Mouse (Mus musculus) embryo, embryonic 11.5 days (tissue): ENCODE results near the gene Dclre1a.
"Not testable (repeated sequence)": the region's sequence is repeated elsewhere in the genome, so short reads cannot be mapped to it uniquely, and the experiment has no call there.

Source experiments
- DNase-seq: peaks from one replicate; pipeline ENCODE4 v3.0.0-alpha.2; 2012; ENCODE audit warnings: low read depth, low spot score

Dclre1a gene

GRCm38 (mm10) chr19:56549033-56549680 lies 1.1 kb upstream of the Dclre1a start:
- no peak for DNase-seq

DNA sequence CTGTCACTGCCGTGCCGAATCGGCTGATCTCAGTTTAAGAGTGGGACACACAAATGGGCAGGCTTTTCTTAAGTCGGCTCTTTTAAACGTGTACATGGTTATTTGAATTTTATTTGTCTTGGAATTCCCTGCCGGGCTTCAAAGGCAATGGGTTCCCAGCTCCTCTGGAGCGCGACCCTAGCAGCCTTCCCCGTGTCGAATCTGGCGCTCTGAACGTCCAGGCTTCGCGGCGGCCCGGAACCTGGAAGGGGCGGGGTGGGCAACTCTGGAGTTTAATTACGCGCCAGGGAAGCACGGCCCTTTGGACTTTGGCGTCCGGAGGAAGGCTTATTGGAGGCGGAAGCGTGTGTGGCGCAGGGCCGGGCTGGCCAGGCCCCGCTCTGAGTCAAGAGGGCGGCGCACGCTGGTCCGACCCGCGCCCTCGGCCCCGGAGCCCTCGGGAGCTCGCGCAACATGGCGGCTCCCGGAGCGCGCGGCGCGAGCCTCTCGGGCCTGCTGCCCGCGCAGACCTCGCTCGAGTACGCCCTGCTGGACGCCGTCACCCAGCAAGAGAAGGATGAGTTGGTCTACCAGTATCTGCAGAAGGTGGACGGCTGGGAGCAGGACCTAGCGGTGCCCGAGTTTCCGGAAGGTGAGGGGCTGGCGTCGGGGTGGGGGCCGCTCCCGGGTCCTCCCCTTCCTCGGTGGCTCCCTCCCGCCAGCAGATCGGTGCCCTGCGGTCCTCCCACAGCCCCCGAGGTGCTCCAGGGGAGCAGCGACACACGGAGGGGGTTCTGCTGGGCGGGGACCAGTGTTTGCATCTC lies 409 bp upstream of the Dclre1a start, which contains the start of gene Nhlrc2:
Nhlrc2 (plus strand) TSS at position 32 of the 803 bp plus-strand sequence.
- DNase-seq: peak; percentile 72

DNA sequence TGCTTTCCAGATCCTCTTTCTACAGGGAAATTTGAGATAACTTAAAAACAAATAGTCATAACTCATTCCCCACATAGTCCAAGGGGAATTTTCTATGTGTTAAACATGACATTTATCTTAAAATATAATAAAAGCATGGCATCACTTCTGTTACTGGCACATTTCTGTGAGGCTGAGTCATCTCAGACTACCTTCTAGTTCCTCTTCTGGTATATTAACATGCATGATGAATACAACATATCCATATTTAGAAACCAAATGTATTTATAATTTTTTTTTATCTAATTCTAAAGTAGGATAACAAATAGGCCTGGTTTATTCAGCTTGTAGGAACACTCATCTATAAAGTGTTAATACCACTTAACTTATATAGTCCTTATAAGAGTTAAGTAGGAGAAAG lies 2.0 kb downstream of the Dclre1a start:
- DNase-seq: no peak

GRCm38 (mm10) chr19:56544681-56545388 lies 3.2 kb downstream of the Dclre1a start:
- no peak for DNase-seq

- no peak for DNase-seq
These were observed 4.7 kb downstream of the Dclre1a start for GRCm38 (mm10) chr19:56543320-56543719.

DNA sequence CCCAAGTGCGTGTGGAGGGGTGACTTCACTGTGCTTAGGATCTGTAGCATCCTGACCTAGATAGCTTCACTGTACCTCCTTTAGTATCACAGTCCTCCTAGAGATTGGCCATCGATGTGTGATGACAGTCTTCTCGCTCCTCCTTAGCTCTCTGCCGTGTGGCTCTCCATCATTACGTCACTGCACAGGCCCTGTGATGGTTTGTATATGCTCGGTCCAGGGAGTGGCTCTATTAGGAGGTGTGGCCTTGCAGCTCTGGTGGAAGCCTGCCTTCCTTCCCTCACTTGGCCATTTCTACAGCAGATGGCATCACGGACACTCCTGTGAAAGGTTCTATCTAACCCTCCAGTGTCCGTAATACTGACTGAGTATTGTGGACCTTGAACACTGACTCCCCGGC lies 12.3 kb downstream of the Dclre1a start:
- DNase-seq: no peak

DNA sequence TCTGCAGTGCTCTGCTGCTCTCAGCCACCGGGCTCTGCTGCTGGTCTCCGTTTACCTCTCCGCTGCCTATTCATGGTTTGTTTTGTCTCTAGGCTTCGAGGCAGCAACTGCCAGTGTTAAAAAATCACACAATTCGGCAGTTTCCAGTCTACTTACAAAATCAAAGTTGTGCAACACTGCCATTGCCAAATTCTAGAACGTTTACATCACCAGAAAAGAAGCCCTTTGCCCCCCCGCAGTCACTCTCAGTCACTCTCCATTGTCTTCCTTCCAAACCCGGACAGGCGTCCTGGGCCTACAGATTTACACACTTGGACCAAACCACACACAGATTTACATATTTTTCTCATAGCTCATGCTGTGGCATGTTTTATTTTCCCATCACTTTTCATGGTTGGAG lies 13.0 kb downstream of the Dclre1a start:
- DNase-seq: no peak

DNA sequence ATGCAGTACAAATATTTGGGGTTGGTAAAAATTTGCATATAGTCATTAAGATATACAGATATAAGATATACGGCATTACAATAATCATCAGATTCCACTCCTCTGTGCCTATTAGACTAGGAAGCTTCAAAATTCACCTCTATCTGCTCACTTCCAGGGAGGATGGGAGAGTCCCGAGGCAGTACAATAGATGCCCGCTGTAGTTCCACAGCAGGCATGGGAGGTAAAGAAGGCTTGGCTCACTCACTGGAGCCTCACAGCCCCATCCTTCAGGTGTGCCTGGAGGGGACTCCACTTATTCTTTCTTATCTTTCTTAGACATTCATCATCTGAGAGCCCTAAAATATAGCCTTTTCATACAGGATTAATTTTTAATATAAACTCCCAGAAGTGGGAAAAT lies 13.7 kb downstream of the Dclre1a start:
- no peak for DNase-seq

DNA sequence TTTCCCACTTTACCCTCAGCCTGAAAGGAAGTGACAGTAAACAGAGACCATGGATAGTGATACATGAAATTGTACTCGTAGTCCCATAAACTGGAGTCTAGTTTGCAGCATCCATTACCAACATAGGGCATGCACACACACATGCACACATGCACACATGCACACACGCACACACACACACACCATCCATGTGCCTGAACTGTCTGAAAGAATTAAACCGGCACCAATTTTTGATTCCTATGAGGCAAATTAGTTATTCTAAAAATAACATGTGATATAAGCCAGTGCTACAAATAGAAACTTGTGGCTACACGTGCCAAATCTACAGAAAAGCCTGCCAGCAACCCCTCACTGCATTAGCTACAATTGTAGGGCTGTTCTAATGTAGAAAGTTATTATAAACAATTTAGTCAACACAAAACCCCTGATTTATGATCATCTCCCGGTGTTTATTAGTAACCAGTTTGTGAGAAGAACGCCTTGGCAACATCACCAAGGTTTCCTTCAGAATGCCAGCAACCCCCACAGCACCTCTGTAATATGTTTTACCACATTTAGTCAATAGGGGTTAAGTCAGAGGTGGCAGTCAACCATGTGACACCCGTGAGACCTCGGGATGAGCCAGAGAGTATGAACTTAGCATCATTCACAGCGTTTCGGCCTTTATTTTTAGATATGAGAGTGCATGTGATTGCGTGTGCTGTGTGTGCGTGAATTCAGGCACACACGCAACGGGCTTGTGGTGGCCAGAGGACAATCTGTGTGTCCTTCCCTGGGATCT lies 14.5 kb downstream of the Dclre1a start:
- no peak for DNase-seq

DNA sequence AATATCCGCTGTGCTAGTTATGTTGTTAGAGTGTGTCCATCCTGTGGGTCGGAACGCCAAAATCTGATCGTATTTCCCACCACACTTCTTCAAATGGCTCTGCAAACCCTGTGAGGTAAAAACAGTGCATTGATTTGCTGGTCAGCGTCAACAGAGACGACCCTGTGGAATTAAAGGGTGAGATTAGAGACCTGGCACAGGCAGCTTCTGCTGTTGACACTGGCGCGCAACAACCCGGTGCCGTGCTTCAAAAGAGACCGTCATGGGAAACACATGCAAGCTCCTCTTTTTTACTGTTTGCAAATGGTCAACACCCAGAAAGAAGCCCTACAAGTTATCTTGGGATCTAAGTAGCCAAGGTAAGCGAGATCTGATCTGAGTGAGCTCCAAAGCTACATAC lies 16.8 kb downstream of the Dclre1a start:
- DNase-seq: no peak

GRCm38 (mm10) chr19:56530529-56530928 lies 17.5 kb downstream of the Dclre1a start:
- DNase-seq: not testable (repeated sequence)

DNA sequence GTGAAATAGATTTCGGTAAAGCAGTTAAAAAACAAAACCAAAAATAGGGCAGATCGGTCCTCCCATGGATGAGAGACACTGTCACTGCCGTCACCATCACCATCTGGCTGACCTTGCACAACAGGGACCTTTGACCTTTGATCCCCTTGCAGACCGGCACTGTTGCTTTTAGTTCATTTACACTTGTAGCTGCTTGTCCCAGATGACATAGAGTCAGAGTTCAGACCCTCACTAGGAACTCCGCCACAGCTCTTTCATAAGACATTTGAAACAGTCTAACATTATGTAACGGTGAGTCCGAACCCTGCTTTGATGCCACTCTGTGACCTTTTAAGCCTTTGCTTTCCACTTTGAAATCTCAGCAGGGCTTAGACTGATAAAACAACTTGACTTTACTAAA lies 28.6 kb downstream of the Dclre1a start:
- DNase-seq: not testable (repeated sequence)

- not testable (repeated sequence) for DNase-seq
These were observed 34.5 kb downstream of the Dclre1a start for GRCm38 (mm10) chr19:56513527-56513926.

DNA sequence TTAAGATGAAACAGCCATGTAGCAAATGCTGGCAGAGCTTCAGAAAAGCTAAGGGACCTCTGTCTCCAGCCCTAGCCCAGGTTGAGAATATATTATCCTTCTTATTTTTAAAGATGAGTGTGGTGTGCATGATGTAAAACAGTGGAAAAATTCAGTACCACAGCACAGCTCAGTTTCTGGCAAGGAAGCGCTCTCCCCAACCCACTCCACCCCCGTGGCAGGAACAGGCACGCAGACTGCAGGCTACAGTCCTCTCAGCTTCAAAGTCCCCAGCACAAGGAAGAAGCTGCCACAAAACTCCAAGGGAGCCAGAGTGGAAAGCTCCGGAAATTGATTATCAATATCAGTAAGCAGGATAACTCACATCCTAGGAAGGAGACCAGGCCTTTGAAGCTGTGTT lies 36.8 kb downstream of the Dclre1a start:
- DNase-seq: not testable (repeated sequence)

DNA sequence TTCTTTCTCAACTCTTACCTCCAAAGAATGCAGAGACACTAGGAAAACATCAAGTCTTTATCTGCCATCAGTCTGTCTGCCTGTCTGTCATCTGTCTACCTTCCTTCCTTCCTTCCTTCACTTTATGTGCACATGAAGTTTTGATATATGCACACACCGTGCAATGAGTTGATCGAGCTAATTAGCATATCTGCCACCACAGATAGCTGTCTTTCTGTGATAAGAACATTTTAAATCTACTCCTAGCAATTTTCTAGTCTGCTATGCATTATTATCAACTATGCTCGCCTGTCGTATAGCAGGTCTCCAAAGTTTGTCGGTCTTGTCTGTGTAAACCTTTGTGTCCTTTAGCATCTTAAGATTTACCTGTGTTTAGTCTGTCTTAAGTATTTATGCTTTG lies 44.5 kb downstream of the Dclre1a start:
- not testable (repeated sequence) for DNase-seq

- DNase-seq: not testable (repeated sequence)
These were observed 45.0 kb downstream of the Dclre1a start for GRCm38 (mm10) chr19:56503069-56503468.

DNA sequence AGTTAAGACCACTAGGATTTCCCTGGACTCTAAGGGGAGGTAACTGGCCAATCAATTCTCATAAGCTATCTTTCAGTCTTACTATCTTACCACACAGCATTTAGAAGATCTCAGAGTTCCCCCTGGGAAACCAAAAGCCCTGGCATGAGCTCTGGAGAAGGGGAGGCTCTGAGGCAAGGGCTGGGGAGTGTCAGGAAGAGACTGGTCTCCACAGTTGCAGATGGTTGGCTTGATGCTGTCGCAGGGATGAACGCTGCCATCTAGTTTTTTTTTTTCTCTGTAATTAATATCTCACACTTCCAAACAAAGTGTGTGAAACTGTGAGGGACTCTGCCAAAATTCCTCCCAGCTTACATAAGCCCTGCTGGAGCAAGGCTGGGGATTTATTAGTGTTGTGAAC lies 53.9 kb downstream of the Dclre1a start:
- not testable (repeated sequence) for DNase-seq

DNA sequence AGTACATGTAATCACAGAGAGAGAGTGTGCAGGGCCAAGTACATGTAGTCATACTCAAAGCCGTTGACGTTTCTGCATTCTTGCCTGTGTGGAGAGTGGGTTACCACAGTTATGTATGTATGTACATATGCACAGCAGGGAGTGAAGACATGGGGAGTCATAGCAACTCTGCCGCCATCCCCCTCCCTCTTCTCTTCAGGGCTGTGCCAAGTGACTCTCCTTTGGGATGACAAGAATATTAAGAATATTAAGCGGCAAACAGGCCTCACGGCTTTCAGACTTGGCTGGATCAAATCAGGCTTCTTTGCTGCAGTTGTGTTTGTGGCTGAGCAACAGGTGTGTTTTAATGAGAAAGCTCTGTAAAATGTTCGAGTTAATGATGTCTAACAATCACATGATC lies 58.4 kb downstream of the Dclre1a start:
- no peak for DNase-seq

GRCm38 (mm10) chr19:56487339-56487738 lies 60.7 kb downstream of the Dclre1a start:
- DNase-seq: no peak

DNA sequence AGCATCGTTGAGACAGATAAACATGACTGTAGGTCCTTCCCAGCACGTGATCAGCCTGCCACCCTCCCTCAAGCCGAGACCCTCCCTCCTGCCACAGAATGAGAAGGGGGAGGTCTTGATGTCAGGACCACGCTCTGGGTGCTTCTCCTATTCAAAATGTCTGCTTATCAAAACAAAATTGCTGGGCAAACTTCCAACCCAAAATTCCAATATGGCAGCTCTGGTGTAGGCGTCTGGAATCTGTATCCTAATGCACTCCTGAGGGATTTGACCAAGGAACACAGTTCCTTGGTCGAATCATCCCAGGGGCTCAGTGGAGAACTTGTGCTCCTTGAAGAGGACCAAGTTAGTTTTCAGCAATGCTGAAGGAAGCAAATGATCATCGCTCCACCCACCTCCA lies 61.1 kb downstream of the Dclre1a start:
- DNase-seq: no peak

DNA sequence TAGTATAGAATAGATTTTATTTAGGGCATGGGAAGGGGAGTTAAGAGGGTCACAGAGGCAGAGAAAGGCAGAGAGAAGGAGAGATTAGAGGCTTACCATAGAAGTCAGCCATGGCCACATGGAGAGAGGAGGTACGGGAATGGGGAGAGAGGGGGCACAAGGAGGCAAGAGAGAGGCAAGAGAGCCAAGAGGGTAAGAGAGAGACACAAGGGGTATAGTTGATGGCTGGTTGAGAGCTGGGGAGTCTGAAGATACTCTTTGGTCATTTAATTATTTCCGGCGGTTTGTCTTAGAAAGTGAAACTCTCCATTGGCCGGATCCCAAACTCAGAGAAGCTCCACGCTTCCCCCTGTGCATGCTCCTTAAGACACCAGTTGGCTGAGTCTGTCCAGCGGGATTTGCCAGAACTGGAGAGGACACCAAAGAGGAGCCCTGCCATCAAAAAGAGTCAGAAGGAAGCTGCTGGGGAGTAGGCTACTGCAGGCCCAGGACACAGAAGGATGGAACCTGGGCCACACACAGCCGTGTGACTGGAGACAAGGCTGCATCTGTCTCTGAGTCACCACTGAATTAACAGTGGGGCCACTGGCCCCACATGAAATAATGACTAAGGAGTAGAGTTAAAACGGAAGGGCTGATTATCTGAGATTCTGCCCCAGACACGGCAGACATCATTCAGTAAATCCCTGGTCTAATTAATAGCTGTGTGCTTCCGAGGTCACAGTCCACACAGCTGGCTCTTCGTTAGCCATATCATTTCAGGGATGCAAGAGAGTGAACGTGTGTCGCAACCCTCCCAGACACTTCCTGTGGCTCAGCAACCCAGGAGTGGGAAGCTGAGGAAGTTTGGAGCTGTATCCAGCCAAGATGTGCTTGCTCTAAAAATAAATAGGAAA lies 62.4 kb downstream of the Dclre1a start:
- DNase-seq: no peak
